Mouse (Mus musculus): ENCODE results near the gene Pik3cb. TPM values are rescaled to one million over a fixed set of nuclear protein-coding genes. Genes with fewer than 3 reads are reported as not detected.
A peak's percentile ranks its signal among the peaks of the same experiment; 100 is the strongest.

Gene Pik3cb
- polyA plus RNA-seq, 1 experiment from 2014 or later: 2.9 TPM

- 61% methylated on average over 6 of the region's 6 CpGs for WGBS
- ATAC-seq (replicated peaks; ENCODE audit: low FRiP score): peak; percentile 69
- Histone ChIP-seq H3K9ac (ENCODE audit: low read depth, low read length) (no peak overlapping the region), H3K4me3 (ENCODE audit: low read depth, low read length) (no peak overlapping the region), H3K36me3 (ENCODE audit: control insufficient read depth, insufficient read depth, low read length) (no peaks in the 10 kb centered on the region), H3K27ac (ENCODE audit: low read depth, low read length) (0 out of 2 replicates have a peak overlapping the region, but pooled peaks have one; percentile 11), H3K27me3 (replicated peaks; ENCODE audit: control insufficient read depth, insufficient read depth, low read length) (no peaks in the 10 kb centered on the region), H3K4me1 (replicated peaks; ENCODE audit: control insufficient read depth, insufficient read depth, low read length) (peaks cover 37% of the 10 kb centered on the region), H3K9me3 (ENCODE audit: control insufficient read depth, low read length) (no peaks in the 10 kb centered on the region), H3K4me2 (no peak overlapping the region)
- no peak for DNase-seq (ENCODE audit: low spot score)
Measured at GRCm38 (mm10) chr9:99158708-99159107, 18.3 kb upstream of the Pik3cb start.

- 43% methylated on average over 7 of the region's 7 CpGs for WGBS
- no peaks in the 10 kb centered on the region for H3K9me3 ChIP-seq (ENCODE audit: control insufficient read depth, low read length)
- no peak overlapping the region for H3K9ac ChIP-seq (ENCODE audit: low read depth, low read length)
- ATAC-seq (replicated peaks; ENCODE audit: low FRiP score): no peak
- DNase-seq (ENCODE audit: low spot score): no peak
- peaks cover 33% of the 10 kb centered on the region for H3K4me1 ChIP-seq (replicated peaks; ENCODE audit: control insufficient read depth, insufficient read depth, low read length)
- no peak overlapping the region for H3K4me3 ChIP-seq (ENCODE audit: low read depth, low read length)
- no peak overlapping the region for H3K4me2 ChIP-seq
- no peaks in the 10 kb centered on the region for H3K27me3 ChIP-seq (replicated peaks; ENCODE audit: control insufficient read depth, insufficient read depth, low read length)
- H3K27ac ChIP-seq (ENCODE audit: low read depth, low read length): peak overlapping the region; percentile 11; the same call in 1 of the 2 replicates
- no peaks in the 10 kb centered on the region for H3K36me3 ChIP-seq (ENCODE audit: control insufficient read depth, insufficient read depth, low read length)
Measured at GRCm38 (mm10) chr9:99158203-99158632, 17.8 kb upstream of the Pik3cb start.

- DNase-seq (ENCODE audit: low spot score): no peak
- Histone ChIP-seq H3K27me3 (replicated peaks; ENCODE audit: control insufficient read depth, insufficient read depth, low read length) (no peaks in the 10 kb centered on the region), H3K9me3 (ENCODE audit: control insufficient read depth, low read length) (no peaks in the 10 kb centered on the region), H3K4me1 (replicated peaks; ENCODE audit: control insufficient read depth, insufficient read depth, low read length) (peaks cover 7% of the 10 kb centered on the region), H3K4me2 (no peak overlapping the region), H3K4me3 (ENCODE audit: low read depth, low read length) (no peak overlapping the region), H3K9ac (ENCODE audit: low read depth, low read length) (no peak overlapping the region), H3K27ac (ENCODE audit: low read depth, low read length) (no peak overlapping the region), H3K36me3 (ENCODE audit: control insufficient read depth, insufficient read depth, low read length) (no peaks in the 10 kb centered on the region)
- WGBS: 61% methylated on average over 3 of the region's 3 CpGs
- ATAC-seq (replicated peaks; ENCODE audit: low FRiP score): no peak
Measured at GRCm38 (mm10) chr9:99153655-99154054, 13.2 kb upstream of the Pik3cb start.

- Histone ChIP-seq H3K9me3 (ENCODE audit: control insufficient read depth, low read length) (no peaks in the 10 kb centered on the region), H3K36me3 (ENCODE audit: control insufficient read depth, insufficient read depth, low read length) (no peaks in the 10 kb centered on the region), H3K4me1 (replicated peaks; ENCODE audit: control insufficient read depth, insufficient read depth, low read length) (no peaks in the 10 kb centered on the region; the same call in 1 of the 2 replicates), H3K4me2 (no peak overlapping the region), H3K9ac (ENCODE audit: low read depth, low read length) (no peak overlapping the region), H3K27ac (ENCODE audit: low read depth, low read length) (no peak overlapping the region), H3K27me3 (replicated peaks; ENCODE audit: control insufficient read depth, insufficient read depth, low read length) (no peaks in the 10 kb centered on the region), H3K4me3 (ENCODE audit: low read depth, low read length) (no peak overlapping the region)
- 58% methylated on average over 9 of the region's 9 CpGs for WGBS
- DNase-seq (ENCODE audit: low spot score) (no peak), ATAC-seq (replicated peaks; ENCODE audit: low FRiP score) (no peak)
Measured at GRCm38 (mm10) chr9:99152699-99153490, 12.5 kb upstream of the Pik3cb start.

GRCm38 (mm10) chr9:99146855-99147735, 6.7 kb upstream of the Pik3cb start:
- H3K9ac ChIP-seq (ENCODE audit: low read depth, low read length): no peak overlapping the region
- DNase-seq (ENCODE audit: low spot score) (no peak), ATAC-seq (replicated peaks; ENCODE audit: low FRiP score) (0 out of 2 replicates have a peak, but pooled peaks have one; percentile 13)
- H3K27ac ChIP-seq (ENCODE audit: low read depth, low read length): no peak overlapping the region
- no peak overlapping the region for H3K4me2 ChIP-seq
- H3K27me3 ChIP-seq (replicated peaks; ENCODE audit: control insufficient read depth, insufficient read depth, low read length): no peaks in the 10 kb centered on the region
- no peak overlapping the region for H3K4me3 ChIP-seq (ENCODE audit: low read depth, low read length)
- no peaks in the 10 kb centered on the region for H3K36me3 ChIP-seq (ENCODE audit: control insufficient read depth, insufficient read depth, low read length)
- peaks cover 8% of the 10 kb centered on the region; the same call in 1 of the 2 replicates for H3K4me1 ChIP-seq (replicated peaks; ENCODE audit: control insufficient read depth, insufficient read depth, low read length)
- no peaks in the 10 kb centered on the region for H3K9me3 ChIP-seq (ENCODE audit: control insufficient read depth, low read length)
- 74% methylated on average over 27 of the region's 27 CpGs for WGBS

- Histone ChIP-seq H3K36me3 (ENCODE audit: control insufficient read depth, insufficient read depth, low read length) (no peaks in the 10 kb centered on the region), H3K4me3 (ENCODE audit: low read depth, low read length) (no peak overlapping the region), H3K9me3 (ENCODE audit: control insufficient read depth, low read length) (no peaks in the 10 kb centered on the region), H3K4me2 (no peak overlapping the region), H3K9ac (ENCODE audit: low read depth, low read length) (no peak overlapping the region), H3K27me3 (replicated peaks; ENCODE audit: control insufficient read depth, insufficient read depth, low read length) (no peaks in the 10 kb centered on the region), H3K27ac (ENCODE audit: low read depth, low read length) (no peak overlapping the region), H3K4me1 (replicated peaks; ENCODE audit: control insufficient read depth, insufficient read depth, low read length) (peaks cover 18% of the 10 kb centered on the region)
- 59% methylated on average over 6 of the region's 6 CpGs for WGBS
- ATAC-seq (replicated peaks; ENCODE audit: low FRiP score) (no peak), DNase-seq (ENCODE audit: low spot score) (no peak)
Measured at GRCm38 (mm10) chr9:99145756-99146155, 5.3 kb upstream of the Pik3cb start.

- no peaks in the 10 kb centered on the region for H3K9me3 ChIP-seq (ENCODE audit: control insufficient read depth, low read length)
- peaks cover 18% of the 10 kb centered on the region for H3K4me1 ChIP-seq (replicated peaks; ENCODE audit: control insufficient read depth, insufficient read depth, low read length)
- H3K9ac ChIP-seq (ENCODE audit: low read depth, low read length): no peak overlapping the region
- WGBS: 43% methylated on average over 7 of the region's 7 CpGs
- H3K4me2 ChIP-seq: no peak overlapping the region
- H3K4me3 ChIP-seq (ENCODE audit: low read depth, low read length): no peak overlapping the region
- ATAC-seq (replicated peaks; ENCODE audit: low FRiP score) (no peak), DNase-seq (ENCODE audit: low spot score) (no peak)
- no peaks in the 10 kb centered on the region for H3K36me3 ChIP-seq (ENCODE audit: control insufficient read depth, insufficient read depth, low read length)
- H3K27ac ChIP-seq (ENCODE audit: low read depth, low read length): no peak overlapping the region
- no peaks in the 10 kb centered on the region for H3K27me3 ChIP-seq (replicated peaks; ENCODE audit: control insufficient read depth, insufficient read depth, low read length)
Measured at GRCm38 (mm10) chr9:99144416-99144989, 4.1 kb upstream of the Pik3cb start.

GRCm38 (mm10) chr9:99141618-99142017, 1.2 kb upstream of the Pik3cb start:
- H3K27ac ChIP-seq (ENCODE audit: low read depth, low read length): peak overlapping the region; percentile 89
- peak; percentile 74 for ATAC-seq (replicated peaks; ENCODE audit: low FRiP score)
- WGBS: 43% methylated on average over 8 of the region's 8 CpGs

More at GRCm38 (mm10) chr9:99141618-99142017, 1.2 kb upstream of the Pik3cb start:
- Histone ChIP-seq H3K36me3 (ENCODE audit: control insufficient read depth, insufficient read depth, low read length) (no peaks in the 10 kb centered on the region), H3K9me3 (ENCODE audit: control insufficient read depth, low read length) (no peaks in the 10 kb centered on the region), H3K4me2 (peak overlapping the region; percentile 83), H3K4me3 (ENCODE audit: low read depth, low read length) (peak overlapping the region; percentile 88), H3K4me1 (replicated peaks; ENCODE audit: control insufficient read depth, insufficient read depth, low read length) (peaks cover 28% of the 10 kb centered on the region), H3K27me3 (replicated peaks; ENCODE audit: control insufficient read depth, insufficient read depth, low read length) (no peaks in the 10 kb centered on the region), H3K9ac (ENCODE audit: low read depth, low read length) (peak overlapping the region; percentile 88)
- DNase-seq (ENCODE audit: low spot score): no peak

All from liver, embryonic 11.5 days (tissue).